18 mouse cellular contexts compared by ENCODE assay signal in genomic region chr10:118700115-118700514, GRCm38 (mm10).
"Had no signal": no experiment of that assay in that cellular context is flagged by ENCODE, and none has a peak within 500 bp of the region (broad histone marks: within the 10 kb centered on the region; RNA-seq: fewer than 3 reads in every experiment).

No protein-coding gene starts in this region.

- H3K27me3 ChIP-seq: intestine, embryonic 15.5 days; kidney, embryonic 15.5 days; limb, embryonic 12.5 days; limb, embryonic 15.5 days had no signal

- H3K4me3 ChIP-seq: intestine, embryonic 15.5 days; kidney, embryonic 15.5 days; limb, embryonic 12.5 days; limb, embryonic 15.5 days; megakaryocyte, embryonic 14.5 days had no signal

- H3K27ac ChIP-seq: intestine, embryonic 15.5 days; kidney, embryonic 15.5 days; limb, embryonic 12.5 days; limb, embryonic 15.5 days; macrophage; stomach, postnatal 0 days had no signal

- H3K36me3 ChIP-seq: intestine, embryonic 15.5 days; kidney, embryonic 15.5 days; limb, embryonic 12.5 days; limb, embryonic 15.5 days had no signal

- H3K9ac ChIP-seq: intestine, embryonic 15.5 days; kidney, embryonic 15.5 days; limb, embryonic 12.5 days; limb, embryonic 15.5 days; lung, embryonic 14.5 days had no signal

- DNase-seq: kidney, adult 11 months; kidney, adult 8-10 months; kidney, postnatal 10 days; kidney, postnatal 4 days; left cerebral cortex, postnatal 4 days; lung, embryonic 14.5 days; midbrain, embryonic 14.5 days; thymus, adult 2 months; thymus, postnatal 25 days had no signal

- H3K4me2 ChIP-seq: intestine, embryonic 15.5 days; kidney, embryonic 15.5 days; limb, embryonic 12.5 days; limb, embryonic 15.5 days; lung, embryonic 14.5 days; midbrain, embryonic 11.5 days had no signal

- ATAC-seq: intestine, embryonic 15.5 days; lung, postnatal 0 days had no signal

- H3K4me1 ChIP-seq: intestine, embryonic 15.5 days; kidney, embryonic 15.5 days; limb, embryonic 12.5 days; limb, embryonic 15.5 days; megakaryocyte, embryonic 14.5 days had no signal

- H3K9me3 ChIP-seq: intestine, embryonic 15.5 days; kidney, embryonic 15.5 days; limb, embryonic 12.5 days; limb, embryonic 15.5 days had no signal
